Mouse (Mus musculus) CH12.LX (cell line): Measurements from ENCODE around the gene Pfkfb4. TPM values are rescaled to one million over a fixed set of nuclear protein-coding genes. Genes with fewer than 3 reads are reported as not detected.

ENCODE experiments used
- DNase-seq: peaks from one replicate; pipeline ENCODE4 v3.0.0-alpha.2; 2013; ENCODE audit errors: extremely low read depth
- H3K27ac ChIP-seq: 2 replicates; pipeline ENCODE4 v1.5.1; 2012; ENCODE audit warnings: low read depth, mild to moderate bottlenecking, control low read depth, moderate library complexity; ENCODE audit not compliant: insufficient read depth
- H3K27me3 ChIP-seq: replicated peaks from 2 replicates; pipeline ENCODE3; 2012; ENCODE audit warnings: inconsistent platforms
- H3K36me3 ChIP-seq, 2 experiments: replicated peaks in 1 of 2; 2 replicates each; pipeline versions ENCODE3 to v1.6.1; 2012; ENCODE audit warnings: inconsistent platforms in 1 of 2, low read length in 1 of 2, mild to moderate bottlenecking in 1 of 2, mixed read lengths in 1 of 2, moderate library complexity in 1 of 2; ENCODE audit not compliant: control insufficient read depth in 1 of 2, insufficient read depth in 1 of 2
- H3K4me1 ChIP-seq, 2 experiments: 2 replicates each; pipeline ENCODE4 v1.6.1; 2012; ENCODE audit warnings: inconsistent platforms in 1 of 2, moderate library complexity in 1 of 2; ENCODE audit not compliant: insufficient read depth in 2 of 2, control insufficient read depth in 1 of 2
- H3K4me2 ChIP-seq: 2 replicates; pipeline ENCODE4 v1.6.1; 2012; ENCODE audit warnings: low read depth, mild to moderate bottlenecking, control low read depth; ENCODE audit not compliant: poor library complexity, insufficient read depth, severe bottlenecking
- H3K4me3 ChIP-seq, 3 experiments: fragments of 150-350 bp in 1 of 3; sonication (generic) in 1 of 3; replicated peaks in 1 of 3; 2 replicates each; pipeline versions ENCODE3 to v1.5.1; 2011 to 2012; ENCODE audit warnings: low read depth in 2 of 3, low read length in 2 of 3, mild to moderate bottlenecking in 2 of 3, moderate library complexity in 2 of 3, control low read depth in 1 of 3, improper control_type of control experiment in 1 of 3, inconsistent platforms in 1 of 3, mixed read lengths in 1 of 3; ENCODE audit not compliant: poor library complexity in 1 of 3
- H3K79me2 ChIP-seq: replicated peaks from 2 replicates; pipeline ENCODE4 v1.6.1; 2012; ENCODE audit warnings: mild to moderate bottlenecking, moderate library complexity; ENCODE audit not compliant: control insufficient read depth, poor library complexity, insufficient read depth, severe bottlenecking; ENCODE audit errors: extremely low read depth
- H3K9ac ChIP-seq: 2 replicates; pipeline ENCODE4 v1.6.1; 2012; ENCODE audit warnings: low read depth, mild to moderate bottlenecking, control low read depth, moderate library complexity; ENCODE audit not compliant: insufficient read depth
- H3K9me3 ChIP-seq: replicated peaks from 2 replicates; pipeline ENCODE3; 2012; ENCODE audit warnings: low read length, inconsistent platforms, mixed read lengths
- CHD1 ChIP-seq: IDR thresholded peaks from 2 replicates; pipeline ENCODE4 v1.6.1; 2012; ENCODE audit warnings: low read depth, low read length, improper control_type of control experiment, inconsistent platforms
- CHD2 ChIP-seq: IDR thresholded peaks from 2 replicates; pipeline ENCODE4 v1.6.1; 2011; ENCODE audit warnings: low read length, improper control_type of control experiment
- CTCF ChIP-seq, 2 experiments: IDR thresholded peaks in 1 of 2; conservative IDR thresholded peaks in 1 of 2; 2 replicates each; pipeline ENCODE4 v1.5.1; 2011 to 2012; ENCODE audit warnings: low read depth in 2 of 2, low read length in 2 of 2, improper control_type of control experiment in 1 of 2, inconsistent platforms in 1 of 2, mild to moderate bottlenecking in 1 of 2, moderate library complexity in 1 of 2
- E2F4 ChIP-seq: IDR thresholded peaks from 2 replicates; pipeline ENCODE4 v1.6.1; 2011; ENCODE audit warnings: low read depth, low read length, improper control_type of control experiment; ENCODE audit not compliant: insufficient replicate concordance
- ELF1 ChIP-seq: IDR thresholded peaks from 2 replicates; pipeline ENCODE4 v1.6.1; 2014; ENCODE audit warnings: low read depth, mild to moderate bottlenecking, inconsistent platforms, low read length, improper control_type of control experiment
- GABPA ChIP-seq: IDR thresholded peaks from 2 replicates; pipeline ENCODE4 v1.6.1; 2012; ENCODE audit warnings: low read depth, low read length, improper control_type of control experiment, inconsistent platforms; ENCODE audit not compliant: insufficient replicate concordance
- JUND ChIP-seq: conservative IDR thresholded peaks from 2 replicates; pipeline ENCODE4 v1.6.1; 2011; ENCODE audit warnings: low read depth, low read length, improper control_type of control experiment
- NELFE ChIP-seq: IDR thresholded peaks from 2 replicates; pipeline ENCODE4 v1.6.1; 2011; ENCODE audit warnings: low read depth, low read length, improper control_type of control experiment
- POLR2A ChIP-seq: IDR thresholded peaks from 2 replicates; pipeline ENCODE4 v1.6.1; 2011; ENCODE audit warnings: low read depth, mild to moderate bottlenecking, improper control_type of control experiment, low read length
- RAD21 ChIP-seq: IDR thresholded peaks from 2 replicates; pipeline ENCODE4 v1.6.1; 2011; ENCODE audit warnings: low read depth, mild to moderate bottlenecking, low read length, improper control_type of control experiment, moderate library complexity
- TBP ChIP-seq: conservative IDR thresholded peaks from 2 replicates; pipeline ENCODE4 v1.6.1; 2011; ENCODE audit warnings: low read depth, low read length, improper control_type of control experiment
- TCF12 ChIP-seq: IDR thresholded peaks from 2 replicates; pipeline ENCODE4 v1.6.1; 2014; ENCODE audit warnings: low read depth, mild to moderate bottlenecking, inconsistent platforms, low read length, improper control_type of control experiment
- UBTF ChIP-seq: IDR thresholded peaks from 2 replicates; pipeline ENCODE4 v1.6.1; 2012; ENCODE audit warnings: low read depth, mild to moderate bottlenecking, inconsistent platforms, low read length, improper control_type of control experiment, moderate library complexity
- USF1 ChIP-seq: IDR thresholded peaks from 2 replicates; pipeline ENCODE4 v1.6.1; 2014; ENCODE audit warnings: low read depth, mild to moderate bottlenecking, inconsistent platforms, low read length, improper control_type of control experiment
- ZC3H11A ChIP-seq: IDR thresholded peaks from 2 replicates; pipeline ENCODE4 v1.6.1; 2012; ENCODE audit warnings: low read depth, mild to moderate bottlenecking, inconsistent platforms, low read length, improper control_type of control experiment
- ZKSCAN1 ChIP-seq: IDR thresholded peaks from 2 replicates; pipeline ENCODE4 v1.6.1; 2012; ENCODE audit warnings: low read depth, inconsistent platforms, low read length, improper control_type of control experiment, borderline replicate concordance
- ZMIZ1 ChIP-seq: IDR thresholded peaks from 2 replicates; pipeline ENCODE4 v1.6.1; 2012; ENCODE audit warnings: low read depth, mild to moderate bottlenecking, inconsistent platforms, low read length, improper control_type of control experiment
- ZNF384 ChIP-seq: IDR thresholded peaks from 2 replicates; pipeline ENCODE4 v1.6.1; 2012; ENCODE audit warnings: low read depth, low read length, improper control_type of control experiment, inconsistent platforms
- dilution Hi-C: fragments of 300-500 bp; cut with MboI; formaldehyde crosslinking; loops from 2 replicates; pipeline ENCODE4 v1.14.3; 2020; ENCODE audit warnings: low sequenced_read_pairs; ENCODE audit not compliant: extremely low pct_unique_long_range_greater_than_20kb, extremely low pct_ligation_motif_present
- in situ Hi-C: fragments of 300-500 bp; cut with MboI; formaldehyde crosslinking; loops from 3 replicates; pipeline ENCODE4 v1.14.3; 2019; ENCODE audit warnings: low sequenced_read_pairs, low pct_ligation_motif_present, low pct_unique_long_range_greater_than_20kb, mixed read lengths
- polyA plus RNA-seq: library from polyadenylated mRNA; unstranded; fragments of >175 nt; gene quantifications from 2 replicates; pipeline ENCODE4 v1.2.1, GENCODE M21; 2012; ENCODE audit warnings: low read depth; ENCODE audit not compliant: insufficient read length
- total RNA-seq, 2 experiments: library from RNA; depleted of rRNA; stranded (reverse); fragments of 300-350 nt in 1 of 2; fragments of >200 nt in 1 of 2; gene quantifications; 2 replicates each; pipeline ENCODE4 v1.2.3; 2012 to 2014

Pfkfb4 gene
- total and polyA plus RNA-seq, 3 experiments, result 5.1 to 6.7 (median 5.9) TPM

DNA sequence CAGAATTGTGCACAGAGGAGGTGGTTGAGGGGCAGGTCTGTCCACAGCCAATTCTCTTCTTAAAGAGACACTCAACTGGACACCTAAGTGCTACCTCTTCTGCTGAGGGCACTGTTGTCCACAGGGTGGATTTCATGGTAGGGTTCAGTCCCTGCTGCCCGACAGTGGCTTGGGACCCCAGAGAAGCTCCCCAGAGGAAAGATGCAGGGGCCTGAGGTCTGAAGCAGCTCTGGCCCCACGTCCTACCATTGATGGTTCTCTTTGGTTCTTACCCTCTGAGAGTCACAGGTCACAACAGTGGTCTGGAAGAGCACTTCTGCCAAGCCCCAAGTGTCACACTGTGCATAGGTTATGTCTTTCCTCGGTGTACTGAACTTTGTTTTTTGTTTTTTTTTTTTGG, 61.8 kb downstream of the Pfkfb4 start:
- Histone ChIP-seq H3K4me3 (peak overlapping the region; percentile 18 to 70 (median 67)), H3K27me3 (no peaks in the 10 kb centered on the region), H3K27ac (peak overlapping the region; percentile 38; the same call in 1 of the 2 replicates), H3K9me3 (no peaks in the 10 kb centered on the region), H3K9ac (peak overlapping the region; percentile 56), H3K36me3 (peaks cover 26 to 37% of the 10 kb centered on the region in 2 experiments), H3K79me2 (peaks cover 73% of the 10 kb centered on the region), H3K4me2 (peak overlapping the region; percentile 88), H3K4me1 (peaks cover 33 to 66% of the 10 kb centered on the region in 2 experiments)
- dilution Hi-C loops (no loop called here), in situ Hi-C loops (no loop called here)
- no peak for DNase-seq
- TF ChIP-seq USF1 (no peak), ZMIZ1 (no peak), TBP (no peak), E2F4 (no peak)

GRCm38 (mm10) chr9:109053851-109054250, 62.3 kb downstream of the Pfkfb4 start:
- dilution Hi-C loops (no loop called here), in situ Hi-C loops (no loop called here)
- Histone ChIP-seq H3K4me2 (peak overlapping the region; percentile 88), H3K4me1 (peaks cover 35 to 66% of the 10 kb centered on the region in 2 experiments), H3K4me3 (peak overlapping the region in 2 of 3 experiments; percentile 18), H3K27ac (peak overlapping the region; percentile 34; the same call in 1 of the 2 replicates), H3K9ac (peak overlapping the region; percentile 56; the same call in 1 of the 2 replicates), H3K79me2 (peaks cover 69% of the 10 kb centered on the region), H3K27me3 (no peaks in the 10 kb centered on the region), H3K36me3 (peaks cover 29 to 40% of the 10 kb centered on the region in 2 experiments), H3K9me3 (no peaks in the 10 kb centered on the region)
- TF ChIP-seq ZC3H11A, result no peak
- TF ChIP-seq ZNF384, result no peak
- no peak for TF ChIP-seq GABPA
- TF ChIP-seq E2F4, result no peak
- no peak for TF ChIP-seq TBP
- TF ChIP-seq ZMIZ1, result no peak
- TF ChIP-seq NELFE, result no peak
- no peak for TF ChIP-seq CTCF (conservative IDR thresholded peaks at IDR 0.05 in 1 of 2, IDR thresholded peaks at IDR 0.05 in 1 of 2; ENCODE audit: low read depth in 2 of 2, low read length in 2 of 2)
- no peak for TF ChIP-seq ELF1
- TF ChIP-seq CHD1, result no peak
- no peak for TF ChIP-seq JUND
- no peak for TF ChIP-seq ZKSCAN1
- no peak for TF ChIP-seq CHD2
- no peak for TF ChIP-seq UBTF
- TF ChIP-seq TCF12, result no peak
- no peak for TF ChIP-seq POLR2A
- TF ChIP-seq RAD21, result no peak
- DNase-seq, result no peak
